Mouse (Mus musculus) ES-Bruce4 (cell line): ENCODE measurements around the gene Krtap4-7. TPM values are rescaled to one million over a fixed set of nuclear protein-coding genes. Genes with fewer than 3 reads are reported as not detected.
"Not testable (repeated sequence)": the region's sequence is repeated elsewhere in the genome, so short reads cannot be mapped to it uniquely, and the experiment has no call there.

Source experiments
- H3K27ac ChIP-seq: 2 replicates; pipeline ENCODE4 v1.5.1; 2012; ENCODE audit warnings: low read length, inconsistent platforms; ENCODE audit not compliant: insufficient read depth
- H3K27me3 ChIP-seq: 2 replicates; pipeline ENCODE4 v1.6.1; 2012; ENCODE audit warnings: mild to moderate bottlenecking, low read length, inconsistent platforms; ENCODE audit not compliant: control insufficient read depth, poor library complexity, insufficient read depth, severe bottlenecking
- H3K36me3 ChIP-seq: 2 replicates; pipeline ENCODE4 v1.6.1; 2012; ENCODE audit warnings: inconsistent platforms, mild to moderate bottlenecking, low read length, moderate library complexity; ENCODE audit not compliant: control insufficient read depth, poor library complexity, insufficient read depth, severe bottlenecking
- H3K4me1 ChIP-seq: one replicate; pipeline ENCODE4 v1.8.1; 2011; ENCODE audit warnings: low read length; ENCODE audit not compliant: control insufficient read depth, insufficient read depth
- H3K4me3 ChIP-seq: 2 replicates; pipeline ENCODE4 v1.5.1; 2011; ENCODE audit warnings: low read depth, mild to moderate bottlenecking, low read length
- H3K9ac ChIP-seq: 2 replicates; pipeline ENCODE4 v1.6.1; 2012; ENCODE audit warnings: low read depth, mild to moderate bottlenecking, inconsistent platforms; ENCODE audit not compliant: poor library complexity, severe bottlenecking
- H3K9me3 ChIP-seq: replicated peaks from 2 replicates; pipeline ENCODE4 v1.6.1; 2012; ENCODE audit warnings: mild to moderate bottlenecking, low read length, inconsistent platforms; ENCODE audit not compliant: control insufficient read depth, poor library complexity, insufficient read depth, severe bottlenecking
- CTCF ChIP-seq: IDR thresholded peaks from one replicate; pipeline ENCODE4 v1.8.1; 2011; ENCODE audit warnings: low read depth, low read length
- EP300 ChIP-seq: IDR thresholded peaks from 2 replicates; pipeline ENCODE4 v1.6.1; 2011; ENCODE audit warnings: low read depth, low read length; ENCODE audit not compliant: insufficient read depth
- POLR2A ChIP-seq: IDR thresholded peaks from one replicate; pipeline ENCODE4 v1.8.1; 2011; ENCODE audit warnings: low read length; ENCODE audit not compliant: insufficient read depth
- polyA plus RNA-seq: library from polyadenylated mRNA; stranded (reverse); fragments of >200 nt; gene quantifications from 2 replicates; pipeline ENCODE4 v1.2.4, GENCODE M21; 2011; ENCODE audit warnings: low read depth; ENCODE audit not compliant: missing spikeins, insufficient read depth, insufficient read length

The Krtap4-7 gene
- polyA plus RNA-seq, 1 experiment = not detected

DNA sequence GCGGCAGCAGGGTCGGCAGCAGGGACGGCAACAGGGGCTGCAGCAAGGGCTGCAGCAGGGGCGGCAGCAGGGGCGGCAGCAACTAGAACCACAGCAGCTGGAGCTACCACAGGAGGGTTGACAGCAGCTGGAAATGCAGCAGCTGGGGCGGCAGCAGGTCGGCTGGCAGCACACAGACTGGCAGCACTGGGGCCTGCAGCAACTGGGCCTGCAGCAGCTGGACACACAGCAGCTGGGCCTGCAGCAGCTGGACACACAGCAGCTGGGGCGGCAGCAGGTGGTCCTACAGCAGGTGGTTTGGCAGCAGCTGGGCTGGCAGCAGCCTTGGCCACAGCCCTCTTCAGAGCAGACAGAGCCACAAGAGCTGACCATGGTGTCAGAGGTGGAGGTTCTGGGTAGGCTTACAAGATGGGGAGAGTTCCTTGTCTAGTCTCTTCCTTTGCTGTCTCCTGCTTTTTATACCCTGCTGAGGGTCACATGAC, 9.2 kb downstream of the Krtap4-7 start, which contains the start of gene Krtap4-2:
Gene Krtap4-2 (minus strand): TSS at position 432 of the 482 bp plus-strand sequence.
- H3K27me3 ChIP-seq = no peaks in the 10 kb centered on the region
- no peak within 1 kb of the TSS for H3K9ac ChIP-seq
- no peaks in the 10 kb centered on the region for H3K36me3 ChIP-seq
- no peaks in the 10 kb centered on the region for H3K4me1 ChIP-seq
- no peaks in the 10 kb centered on the region for H3K9me3 ChIP-seq
- H3K4me3 ChIP-seq = no peak within 1 kb of the TSS
- no peak within 1 kb of the TSS for H3K27ac ChIP-seq
- no peak for TF ChIP-seq EP300

DNA sequence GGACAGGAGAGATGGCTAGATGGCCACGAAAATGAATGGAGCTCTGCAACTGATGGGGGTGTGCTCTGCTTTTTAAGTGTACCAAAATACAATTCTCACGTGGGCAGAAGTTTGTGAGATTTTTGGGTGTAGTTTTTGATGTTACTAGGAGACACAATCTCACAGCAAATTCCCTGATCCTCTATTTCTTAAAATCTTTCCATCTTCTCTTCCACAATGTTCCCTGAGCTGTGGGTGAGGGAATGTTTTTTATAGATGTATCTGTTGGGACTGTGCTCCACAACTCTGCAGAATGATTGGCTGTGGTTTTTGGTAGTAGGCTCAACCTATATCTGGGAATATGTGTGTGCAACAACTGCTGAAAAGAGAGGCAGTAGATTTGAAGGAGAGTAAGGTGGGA, 10.6 kb downstream of the Krtap4-7 start:
- Histone ChIP-seq H3K9me3 (no peaks in the 10 kb centered on the region), H3K9ac (no peak overlapping the region), H3K27me3 (no peaks in the 10 kb centered on the region), H3K4me3 (no peak overlapping the region), H3K4me1 (no peaks in the 10 kb centered on the region), H3K36me3 (no peaks in the 10 kb centered on the region), H3K27ac (no peak overlapping the region)
- no peak for TF ChIP-seq EP300
- TF ChIP-seq CTCF = no peak
- no peak for TF ChIP-seq POLR2A

GRCm38 (mm10) chr11:99630890-99631289, 13.0 kb downstream of the Krtap4-7 start:
- Histone ChIP-seq H3K4me3 (no peak overlapping the region), H3K27ac (no peak overlapping the region), H3K4me1 (no peaks in the 10 kb centered on the region), H3K9ac (no peak overlapping the region), H3K9me3 (no peaks in the 10 kb centered on the region), H3K36me3 (no peaks in the 10 kb centered on the region), H3K27me3 (no peaks in the 10 kb centered on the region)
- TF ChIP-seq POLR2A (no peak), CTCF (no peak), EP300 (no peak)

GRCm38 (mm10) chr11:99628138-99628537, 15.8 kb downstream of the Krtap4-7 start, which contains the start of gene Krtap4-1:
Krtap4-1 (minus strand) TSS chr11:99628238.
- Histone ChIP-seq H3K9ac (no peak within 1 kb of the TSS), H3K4me1 (no peaks in the 10 kb centered on the region), H3K36me3 (no peaks in the 10 kb centered on the region), H3K9me3 (no peaks in the 10 kb centered on the region), H3K4me3 (no peak within 1 kb of the TSS), H3K27ac (no peak within 1 kb of the TSS), H3K27me3 (no peaks in the 10 kb centered on the region; the same call in 1 of the 2 replicates)
- no peak for TF ChIP-seq CTCF
- TF ChIP-seq POLR2A = no peak

GRCm38 (mm10) chr11:99620335-99620734, 23.6 kb downstream of the Krtap4-7 start, which contains the start of gene Gm11562:
Gm11562 (minus strand) TSS chr11:99620435.
- H3K4me1 ChIP-seq = no peaks in the 10 kb centered on the region
- no peak within 1 kb of the TSS for H3K4me3 ChIP-seq
- H3K27me3 ChIP-seq = no peaks in the 10 kb centered on the region; the same call in 1 of the 2 replicates
- no peak for TF ChIP-seq POLR2A
- no peak for TF ChIP-seq CTCF
- no peak for TF ChIP-seq EP300
- no peaks in the 10 kb centered on the region for H3K9me3 ChIP-seq
- no peak within 1 kb of the TSS for H3K27ac ChIP-seq
- H3K36me3 ChIP-seq = no peaks in the 10 kb centered on the region
- H3K9ac ChIP-seq = no peak within 1 kb of the TSS

- H3K36me3 ChIP-seq = no peaks in the 10 kb centered on the region
- H3K4me1 ChIP-seq = no peaks in the 10 kb centered on the region
- no peak within 1 kb of the TSS for H3K4me3 ChIP-seq
- no peaks in the 10 kb centered on the region for H3K27me3 ChIP-seq
- H3K9ac ChIP-seq = no peak within 1 kb of the TSS
- no peak within 1 kb of the TSS for H3K27ac ChIP-seq
- TF ChIP-seq CTCF (no peak), POLR2A (no peak), EP300 (no peak)
- no peaks in the 10 kb centered on the region for H3K9me3 ChIP-seq
These were observed 29.0 kb downstream of the Krtap4-7 start, which contains the start of gene Krtap2-4 for GRCm38 (mm10) chr11:99614796-99615363. Krtap2-4 (minus strand) TSS chr11:99614846.

GRCm38 (mm10) chr11:99610089-99610488, 33.8 kb downstream of the Krtap4-7 start, which contains the start of gene Gm11937:
Gm11937 (minus strand) TSS chr11:99610189.
- not testable (repeated sequence) for H3K4me3 ChIP-seq, H3K27me3 ChIP-seq, H3K9me3 ChIP-seq, H3K27ac ChIP-seq, H3K4me1 ChIP-seq, H3K9ac ChIP-seq, H3K36me3 ChIP-seq
